Comparison of ENCODE assay signal across 8 mouse cellular contexts in genomic region chr4:22494924-22495323, GRCm38 (mm10). TPM values are rescaled to one million over a fixed set of nuclear protein-coding genes. Genes with fewer than 3 reads are reported as not detected.
DNase-seq lines count a peak whose midpoint lies in the region; ATAC-seq and TF ChIP-seq lines count a peak whose summit lies in the region.

No protein-coding gene starts in this region.

- no peak for ATAC-seq in heart, embryonic 14.5 days (ENCODE audit: insufficient number of reproducible peaks, insufficient read depth, low FRiP score, low read depth)
- peak; percentile 74 for ATAC-seq in hindbrain, embryonic 16.5 days
- ATAC-seq in liver, embryonic 13.5 days (ENCODE audit: low read depth), result no peak
- no peak for ATAC-seq in activated CD4-positive, CD25-positive, alpha-beta regulatory T cell, adult 4 months

- WGBS in heart, embryonic 14.5 days, result 1% methylated on average over 20 of the region's 20 CpGs
- WGBS in hindbrain, embryonic 16.5 days, result under 1% methylated on average over 20 of the region's 20 CpGs
- WGBS in liver, embryonic 13.5 days (ENCODE audit: insufficient replicate concordance), result 1% methylated on average over 20 of the region's 20 CpGs

- H3K4me3 ChIP-seq in heart, embryonic 14.5 days (ENCODE audit: control insufficient read depth in 1 of 2, insufficient read depth in 1 of 2, low read depth in 1 of 2, low read length in 2 of 2), result peak overlapping the region; percentile 2 to 10; a peak in 3 of 4 replicates
- H3K4me3 ChIP-seq in cortical plate, adult 2 months (ENCODE audit: insufficient read depth, low read length), result peak overlapping the region; percentile 49
- H3K4me3 ChIP-seq in hindbrain, embryonic 16.5 days (ENCODE audit: low read length), result peak overlapping the region; percentile 53
- peak overlapping the region; percentile 14 for H3K4me3 ChIP-seq in liver, embryonic 13.5 days (replicated peaks)

- H3K27ac ChIP-seq in heart, embryonic 14.5 days (replicated peaks in 1 of 2; ENCODE audit: control insufficient read depth in 1 of 2, insufficient read depth in 1 of 2, low read depth in 2 of 2, low read length in 2 of 2), result no peak overlapping the region
- peak overlapping the region; percentile 48 for H3K27ac ChIP-seq in cortical plate, adult 2 months (ENCODE audit: insufficient read depth, low read length)
- peak overlapping the region; percentile 80 for H3K27ac ChIP-seq in hindbrain, embryonic 16.5 days (ENCODE audit: low read depth, low read length)
- no peak overlapping the region for H3K27ac ChIP-seq in liver, embryonic 13.5 days

- no peaks in the 10 kb centered on the region for H3K9me3 ChIP-seq in heart, embryonic 14.5 days (ENCODE audit: control insufficient read depth, low read length)
- H3K9me3 ChIP-seq in hindbrain, embryonic 16.5 days (ENCODE audit: control insufficient read depth, low read length), result no peaks in the 10 kb centered on the region
- H3K9me3 ChIP-seq in liver, embryonic 13.5 days (replicated peaks), result no peaks in the 10 kb centered on the region

- H3K36me3 ChIP-seq in heart, embryonic 14.5 days (ENCODE audit: control insufficient read depth, insufficient read depth, low read length), result no peaks in the 10 kb centered on the region
- no peaks in the 10 kb centered on the region for H3K36me3 ChIP-seq in hindbrain, embryonic 16.5 days (ENCODE audit: control insufficient read depth, insufficient read depth, low read length)
- H3K36me3 ChIP-seq in liver, embryonic 13.5 days, result no peaks in the 10 kb centered on the region

- no peak for TF ChIP-seq CTCF in cortical plate, adult 2 months (IDR thresholded peaks at IDR 0.05; ENCODE audit: extremely low read depth, insufficient read depth, low read length)

- no peak for DNase-seq in heart, adult 8-10 months (ENCODE audit: low spot score)
- DNase-seq in liver, embryonic 13.5 days, result no peak
- DNase-seq in right cerebral cortex, postnatal 4 days, result peak; percentile 72
- no peak for DNase-seq in spleen, postnatal 10 days (ENCODE audit: low spot score in 2 of 2)

- H3K9ac ChIP-seq in heart, embryonic 14.5 days (ENCODE audit: low read length), result no peak overlapping the region
- H3K9ac ChIP-seq in hindbrain, embryonic 16.5 days (ENCODE audit: low read depth, low read length), result peak overlapping the region; percentile 70
- no peak overlapping the region for H3K9ac ChIP-seq in liver, embryonic 13.5 days

- H3K4me1 ChIP-seq in heart, embryonic 14.5 days (ENCODE audit: control insufficient read depth in 2 of 2, insufficient read depth in 2 of 2, low read length in 2 of 2), result peaks cover 13 to 20% of the 10 kb centered on the region in 2 experiments
- H3K4me1 ChIP-seq in cortical plate, adult 2 months (ENCODE audit: control insufficient read depth, insufficient read depth, low read length), result no peaks in the 10 kb centered on the region
- peaks cover 29% of the 10 kb centered on the region for H3K4me1 ChIP-seq in hindbrain, embryonic 16.5 days (ENCODE audit: control insufficient read depth, insufficient read depth, low read depth, low read length)
- H3K4me1 ChIP-seq in liver, embryonic 13.5 days (replicated peaks), result 0 out of 2 replicates have a peak, but pooled peaks cover 4% of the 10 kb centered on the region

- TF ChIP-seq POLR2A in cortical plate, adult 2 months (IDR thresholded peaks at IDR 0.05; ENCODE audit: extremely low read depth, insufficient read depth, low read length), result no peak

- peak overlapping the region; percentile 51 for H3K4me2 ChIP-seq in heart, embryonic 14.5 days (ENCODE audit: low read length)
- peak overlapping the region; percentile 76 for H3K4me2 ChIP-seq in hindbrain, embryonic 16.5 days (ENCODE audit: low read length)
- peak overlapping the region; percentile 29 for H3K4me2 ChIP-seq in liver, embryonic 13.5 days

- peaks cover 96% of the 10 kb centered on the region for H3K27me3 ChIP-seq in heart, embryonic 14.5 days (ENCODE audit: control insufficient read depth, insufficient read depth, low read length)
- peaks cover 4% of the 10 kb centered on the region for H3K27me3 ChIP-seq in hindbrain, embryonic 16.5 days (replicated peaks; ENCODE audit: control insufficient read depth, insufficient read depth, low read length)
- peaks cover 93% of the 10 kb centered on the region for H3K27me3 ChIP-seq in liver, embryonic 13.5 days

RNA-seq across cellular contexts. Expression of gene Pou3f2, which starts 6.8 kb away (rescaled TPM):
- 0.03 and 0.04 TPM in 2 replicates for polyA plus RNA-seq in heart, embryonic 14.5 days (2014; fragmentation: Nextera tagmentation; extraction: Ambion mirVana)
- under 1 TPM in 1 of 4 experiments, not detected in 3; 0.03 TPM for total RNA-seq in heart, adult 8-10 months (2022)
- 16.3 and 16.7 TPM in 2 replicates for polyA plus RNA-seq in cortical plate, adult 2 months (2012; rRNA removed)
- polyA plus RNA-seq in hindbrain, embryonic 16.5 days (2015; fragmentation: Nextera tagmentation; extraction: Ambion mirVana), result 15.3 and 18.5 TPM in 2 replicates
- polyA plus RNA-seq in liver, embryonic 13.5 days (2015; fragmentation: Nextera tagmentation; extraction: Ambion mirVana), result 0.01 and 0.06 TPM in 2 replicates
- under 1 TPM in 1 of 2 experiments, not detected in 1; 0.17 TPM for polyA plus RNA-seq in activated CD4-positive, CD25-positive, alpha-beta regulatory T cell, adult 4 months (2017; shearing (Covaris generic))

Comparison
In these comparisons a context has a peak if more than half of its experiments do, and no peak if none do; other contexts are left out.
1. H3K27ac ChIP-seq: peak in cortical plate, adult 2 months (single experiment) and hindbrain, embryonic 16.5 days (single experiment); none in heart, embryonic 14.5 days (0 of 2) and liver, embryonic 13.5 days (single experiment).
2. RNA of gene Pou3f2, which starts 6.8 kb away (polyA plus RNA-seq): 16.3 to 16.7 TPM in cortical plate, adult 2 months and 15.3 to 18.5 TPM in hindbrain, embryonic 16.5 days; 0.17 TPM in activated CD4-positive, CD25-positive, alpha-beta regulatory T cell, adult 4 months, 0.03 to 0.04 TPM in heart, embryonic 14.5 days and 0.01 to 0.06 TPM in liver, embryonic 13.5 days; every median in the first group is over 10 times any median in the second.
3. Peak in every context shown above with its lines, with median percentiles within 50 percentile points of each other: H3K4me2 ChIP-seq and H3K4me3 ChIP-seq.